Mouse (Mus musculus) neural tube, embryonic 11.5 days (tissue): ENCODE results near the gene Papolb. TPM values are rescaled to one million over a fixed set of nuclear protein-coding genes. Genes with fewer than 3 reads are reported as not detected.

ENCODE experiments used
- ATAC-seq: fragments of 200-750 bp; cut with Nextera tagmentation; 2 replicates; pipeline ENCODE4 v1.8.0; 2017; ENCODE audit warnings: moderate number of reproducible peaks, mild to moderate bottlenecking, moderate TSS enrichment, moderate library complexity; ENCODE audit not compliant: insufficient read depth, low FRiP score, low TSS enrichment
- DNase-seq: peaks from one replicate; pipeline ENCODE4 v3.0.0-alpha.2; 2015; ENCODE audit warnings: low spot score
- H3K27ac ChIP-seq: fragments of 300-500 bp; sonication (generic); 2 replicates; pipeline ENCODE4 v1.5.1; 2014; ENCODE audit warnings: low read depth, mild to moderate bottlenecking, low read length
- H3K27me3 ChIP-seq: fragments of 300-500 bp; sonication (generic); 2 replicates; pipeline ENCODE4 v1.6.1; 2014; ENCODE audit warnings: mild to moderate bottlenecking, low read length, mixed read lengths; ENCODE audit not compliant: control insufficient read depth, insufficient read depth
- H3K36me3 ChIP-seq: fragments of 300-500 bp; sonication (generic); 2 replicates; pipeline ENCODE4 v1.6.1; 2014; ENCODE audit warnings: mild to moderate bottlenecking, low read length, moderate library complexity, mixed read lengths; ENCODE audit not compliant: control insufficient read depth, insufficient read depth
- H3K4me1 ChIP-seq: fragments of 300-500 bp; sonication (generic); 2 replicates; pipeline ENCODE4 v1.6.1; 2014; ENCODE audit warnings: low read length, mixed read lengths; ENCODE audit not compliant: control insufficient read depth, insufficient read depth
- H3K4me2 ChIP-seq: fragments of 300-500 bp; sonication (generic); 2 replicates; pipeline ENCODE4 v1.6.1; 2014; ENCODE audit warnings: low read depth, mild to moderate bottlenecking, moderate library complexity
- H3K4me3 ChIP-seq: fragments of 300-500 bp; sonication (generic); 2 replicates; pipeline ENCODE4 v1.5.1; 2014; ENCODE audit warnings: low read depth, low read length
- H3K9ac ChIP-seq: fragments of 300-500 bp; sonication (generic); 2 replicates; pipeline ENCODE4 v1.6.1; 2014; ENCODE audit warnings: mild to moderate bottlenecking, low read length
- H3K9me3 ChIP-seq: fragments of 300-500 bp; sonication (generic); 2 replicates; pipeline ENCODE4 v1.6.1; 2016; ENCODE audit warnings: low read length; ENCODE audit not compliant: control insufficient read depth
- WGBS: fragments of 180-500 bp; shearing (Covaris S2); extraction: QIAGEN DNeasy Blood & Tissue Kit; methylation state at CpG from one replicate; pipeline ENCODE4 v1.1.7; 2014; 5-methylcytosine and 5-hydroxymethylcytosine counted together
- polyA plus RNA-seq: library from polyadenylated mRNA; unstranded; fragments of >200 nt; fragmentation: Nextera tagmentation; extraction: Ambion mirVana; gene quantifications from 2 replicates; pipeline ENCODE4 v1.2.1, GENCODE M21; 2014

Papolb gene
- polyA plus RNA-seq, 1 experiment from 2014 or later: 0.32 TPM

DNA sequence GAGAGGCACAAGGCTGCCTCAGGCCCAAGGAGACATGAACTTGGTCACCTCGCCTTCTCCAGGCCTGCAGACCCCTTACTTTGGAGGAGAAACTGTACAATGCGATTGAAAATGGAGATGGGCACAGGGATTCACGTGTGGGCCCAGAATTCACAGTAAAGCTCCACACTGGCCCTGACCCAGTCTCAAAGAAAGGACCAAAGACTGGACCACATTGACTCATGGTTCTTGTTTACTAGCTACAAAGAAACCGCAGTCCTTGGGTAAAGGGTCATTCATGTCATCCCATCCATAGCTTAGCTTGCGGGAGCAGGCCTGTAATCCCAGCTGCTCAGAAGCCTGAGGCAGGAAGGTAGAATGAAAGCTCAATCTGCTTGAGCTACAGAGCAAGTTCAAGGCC lies 46.3 kb downstream of the Papolb start:
- DNase-seq: no peak
- no peaks in the 10 kb centered on the region for H3K27me3 ChIP-seq
- whole genome bisulfite sequencing: 92% methylated on average over 5 of the region's 5 CpGs
- ATAC-seq: no peak
- H3K4me3 ChIP-seq: no peak overlapping the region
- H3K9me3 ChIP-seq: no peaks in the 10 kb centered on the region
- H3K27ac ChIP-seq: no peak overlapping the region
- no peak overlapping the region for H3K9ac ChIP-seq
- H3K36me3 ChIP-seq: no peaks in the 10 kb centered on the region
- no peak overlapping the region for H3K4me2 ChIP-seq
- no peaks in the 10 kb centered on the region for H3K4me1 ChIP-seq

DNA sequence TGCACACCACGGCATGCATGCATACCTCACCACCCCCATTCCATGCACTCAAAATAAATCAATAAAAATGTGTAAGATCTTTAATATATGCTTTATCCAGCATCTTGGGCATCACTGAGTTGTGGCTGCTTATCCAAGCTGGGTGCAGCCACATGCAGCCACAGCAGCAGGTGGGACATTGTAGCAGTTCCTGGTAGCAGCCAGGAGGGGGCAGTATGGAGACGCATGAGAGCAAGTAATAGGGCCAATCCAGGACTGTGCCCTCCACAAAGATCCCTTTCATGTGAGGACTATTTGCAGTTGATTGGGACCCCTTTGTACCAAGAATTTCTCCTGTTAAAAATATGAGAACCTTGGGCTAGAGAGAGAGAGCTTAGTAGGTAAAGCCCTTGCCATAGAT lies 47.4 kb downstream of the Papolb start:
- H3K27me3 ChIP-seq: no peaks in the 10 kb centered on the region
- WGBS: 64% methylated on average over 2 of the region's 2 CpGs
- no peak overlapping the region for H3K9ac ChIP-seq
- DNase-seq (no peak), ATAC-seq (no peak)
- H3K4me1 ChIP-seq: no peaks in the 10 kb centered on the region
- H3K36me3 ChIP-seq: no peaks in the 10 kb centered on the region
- no peak overlapping the region for H3K4me2 ChIP-seq
- no peaks in the 10 kb centered on the region for H3K9me3 ChIP-seq
- H3K27ac ChIP-seq: no peak overlapping the region
- no peak overlapping the region for H3K4me3 ChIP-seq

DNA sequence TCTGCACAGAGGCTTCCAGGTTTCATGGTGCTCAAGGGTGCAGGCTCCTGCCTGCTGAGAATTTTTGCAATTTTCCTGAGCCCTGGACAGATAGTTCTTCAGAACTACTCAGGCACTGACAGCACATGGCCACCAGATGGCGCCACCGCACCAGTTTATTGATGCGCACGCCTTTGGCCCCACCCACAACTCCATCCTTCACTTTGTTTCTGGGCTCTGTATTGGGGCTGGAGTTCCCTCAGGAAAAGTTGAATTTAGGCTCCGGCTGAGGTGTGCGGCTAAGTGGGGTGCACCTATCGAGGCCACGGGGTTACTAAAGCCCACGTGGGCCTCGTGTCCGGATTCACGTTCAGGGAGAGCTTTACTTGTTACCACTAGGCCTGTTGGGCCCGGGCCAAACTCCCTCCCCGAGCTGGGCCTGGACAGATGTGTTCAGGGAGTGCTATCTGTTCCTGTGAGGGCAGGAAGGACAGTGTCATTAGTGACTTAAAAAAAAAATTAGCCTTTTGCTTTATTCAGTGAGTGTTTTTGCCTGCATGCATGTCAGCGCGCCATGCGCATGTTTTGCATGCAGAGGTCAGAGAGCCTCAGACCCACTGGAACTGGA lies 50.9 kb downstream of the Papolb start:
- Histone ChIP-seq H3K4me3 (no peak overlapping the region), H3K4me1 (no peaks in the 10 kb centered on the region), H3K27ac (no peak overlapping the region), H3K36me3 (no peaks in the 10 kb centered on the region), H3K27me3 (no peaks in the 10 kb centered on the region), H3K4me2 (no peak overlapping the region), H3K9ac (no peak overlapping the region), H3K9me3 (no peaks in the 10 kb centered on the region)
- peak; percentile 67; the same call in 1 of the 2 replicates for ATAC-seq
- 34% methylated on average over 17 of the region's 17 CpGs for WGBS
- DNase-seq: peak; percentile 87

DNA sequence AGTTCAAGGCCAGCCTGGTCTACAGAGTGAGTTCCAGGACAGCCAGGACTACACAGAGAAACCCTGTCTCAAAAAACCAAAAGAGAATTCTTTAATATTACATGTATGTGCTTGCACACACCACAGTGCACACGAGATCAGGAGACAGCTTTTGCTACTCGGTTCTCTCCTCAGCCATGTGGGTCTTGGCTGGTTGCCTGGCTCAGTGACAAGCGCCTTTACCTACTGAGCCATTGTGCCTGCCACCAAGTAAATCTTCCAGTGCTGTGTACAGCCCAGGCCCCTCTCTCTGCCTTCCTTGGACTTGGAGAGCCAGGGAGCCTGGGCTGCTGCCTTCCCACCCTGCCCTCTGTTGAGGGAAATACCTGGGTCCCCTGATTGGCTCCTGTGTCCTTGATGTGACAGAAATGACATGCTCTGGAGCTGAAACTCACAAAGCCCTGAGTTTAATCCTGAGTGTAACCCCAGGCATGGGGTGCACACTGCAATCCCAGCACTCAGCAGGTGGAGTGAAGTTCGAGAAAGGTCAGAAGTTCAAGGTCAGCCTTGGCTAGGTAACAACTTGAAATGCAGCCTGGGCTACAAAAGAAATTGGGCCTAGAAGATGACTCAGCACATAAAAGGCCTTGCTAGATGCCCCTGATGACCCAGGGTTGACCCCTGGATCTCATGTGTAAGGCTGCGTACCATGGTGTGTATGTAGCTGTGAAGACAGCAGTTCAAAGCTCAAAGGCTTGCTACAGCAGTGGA lies 51.8 kb downstream of the Papolb start:
- Histone ChIP-seq H3K9ac (no peak overlapping the region), H3K4me3 (no peak overlapping the region), H3K4me1 (no peaks in the 10 kb centered on the region), H3K9me3 (no peaks in the 10 kb centered on the region), H3K4me2 (no peak overlapping the region), H3K27me3 (no peaks in the 10 kb centered on the region), H3K27ac (no peak overlapping the region), H3K36me3 (no peaks in the 10 kb centered on the region)
- WGBS: 94% methylated on average over 5 of the region's 5 CpGs
- no peak for ATAC-seq
- no peak for DNase-seq

DNA sequence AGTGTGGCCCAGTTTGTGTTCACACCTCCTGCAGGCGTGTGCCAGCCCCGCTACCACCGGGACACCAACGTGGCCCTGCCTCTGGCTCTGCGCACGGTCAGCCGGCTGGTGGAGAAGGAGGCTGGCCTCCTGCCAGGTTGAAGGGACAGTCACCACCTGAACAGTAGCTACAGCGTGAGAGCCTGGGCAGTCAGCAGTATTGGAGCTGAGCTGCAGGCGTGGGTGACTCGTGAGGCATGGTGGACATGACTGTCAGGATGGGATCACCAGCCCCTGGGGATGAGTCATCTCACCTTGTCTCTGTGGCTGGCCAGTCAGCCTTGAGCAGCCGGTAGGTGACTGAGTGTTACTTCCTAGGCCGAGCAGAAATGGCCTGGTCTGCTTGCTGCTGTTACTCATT lies 52.5 kb downstream of the Papolb start:
- WGBS: 93% methylated on average over 12 of the region's 12 CpGs
- no peak for ATAC-seq

More for the DNA sequence above, 52.5 kb downstream of the Papolb start:
- Histone ChIP-seq H3K4me1 (no peaks in the 10 kb centered on the region), H3K27me3 (no peaks in the 10 kb centered on the region), H3K9ac (no peak overlapping the region), H3K4me3 (no peak overlapping the region), H3K27ac (no peak overlapping the region), H3K4me2 (no peak overlapping the region), H3K9me3 (no peaks in the 10 kb centered on the region), H3K36me3 (no peaks in the 10 kb centered on the region)
- no peak for DNase-seq

Other genes starting within 250 kb of the Papolb start
- 3.9 and 4.7 TPM in 2 replicates for gene Foxk1, start 128.6 kb downstream of the Papolb start, polyA plus RNA-seq
- 11.7 and 12.0 TPM in 2 replicates for gene Ap5z1, start 66.1 kb downstream of the Papolb start, polyA plus RNA-seq
- 6.7 and 7.0 TPM in 2 replicates for gene Radil, start 21.0 kb upstream of the Papolb start, polyA plus RNA-seq
- 5.0 and 5.7 TPM in 2 replicates for gene Mmd2, start 78.7 kb upstream of the Papolb start, polyA plus RNA-seq
- gene Wipi2, start 97.6 kb upstream of the Papolb start, polyA plus RNA-seq: 59.3 and 64.2 TPM in 2 replicates
- gene Slc29a4, start 162.4 kb upstream of the Papolb start, polyA plus RNA-seq: 36.9 and 39.4 TPM in 2 replicates